Mouse (Mus musculus) ES-Bruce4 (cell line): Measurements from ENCODE around the gene Pbx1. TPM values are rescaled to one million over a fixed set of nuclear protein-coding genes. Genes with fewer than 3 reads are reported as not detected.

Source experiments
- H3K27ac ChIP-seq: 2 replicates; pipeline ENCODE4 v1.5.1; 2012; ENCODE audit warnings: low read length, inconsistent platforms; ENCODE audit not compliant: insufficient read depth
- H3K27me3 ChIP-seq: 2 replicates; pipeline ENCODE4 v1.6.1; 2012; ENCODE audit warnings: mild to moderate bottlenecking, low read length, inconsistent platforms; ENCODE audit not compliant: control insufficient read depth, poor library complexity, insufficient read depth, severe bottlenecking
- H3K36me3 ChIP-seq: 2 replicates; pipeline ENCODE4 v1.6.1; 2012; ENCODE audit warnings: inconsistent platforms, mild to moderate bottlenecking, low read length, moderate library complexity; ENCODE audit not compliant: control insufficient read depth, poor library complexity, insufficient read depth, severe bottlenecking
- H3K4me1 ChIP-seq: one replicate; pipeline ENCODE4 v1.8.1; 2011; ENCODE audit warnings: low read length; ENCODE audit not compliant: control insufficient read depth, insufficient read depth
- H3K4me3 ChIP-seq: 2 replicates; pipeline ENCODE4 v1.5.1; 2011; ENCODE audit warnings: low read depth, mild to moderate bottlenecking, low read length
- H3K9ac ChIP-seq: 2 replicates; pipeline ENCODE4 v1.6.1; 2012; ENCODE audit warnings: low read depth, mild to moderate bottlenecking, inconsistent platforms; ENCODE audit not compliant: poor library complexity, severe bottlenecking
- H3K9me3 ChIP-seq: replicated peaks from 2 replicates; pipeline ENCODE4 v1.6.1; 2012; ENCODE audit warnings: mild to moderate bottlenecking, low read length, inconsistent platforms; ENCODE audit not compliant: control insufficient read depth, poor library complexity, insufficient read depth, severe bottlenecking
- CTCF ChIP-seq: IDR thresholded peaks from one replicate; pipeline ENCODE4 v1.8.1; 2011; ENCODE audit warnings: low read depth, low read length
- EP300 ChIP-seq: IDR thresholded peaks from 2 replicates; pipeline ENCODE4 v1.6.1; 2011; ENCODE audit warnings: low read depth, low read length; ENCODE audit not compliant: insufficient read depth
- POLR2A ChIP-seq: IDR thresholded peaks from one replicate; pipeline ENCODE4 v1.8.1; 2011; ENCODE audit warnings: low read length; ENCODE audit not compliant: insufficient read depth
- polyA plus RNA-seq: library from polyadenylated mRNA; stranded (reverse); fragments of >200 nt; gene quantifications from 2 replicates; pipeline ENCODE4 v1.2.4, GENCODE M21; 2011; ENCODE audit warnings: low read depth; ENCODE audit not compliant: missing spikeins, insufficient read depth, insufficient read length

The Pbx1 gene
- polyA plus RNA-seq, 1 experiment, result 28.0 TPM

GRCm38 (mm10) chr1:168088680-168089079, 343.4 kb downstream of the Pbx1 start:
- H3K9ac ChIP-seq, result no peak overlapping the region
- no peaks in the 10 kb centered on the region for H3K4me1 ChIP-seq

GRCm38 (mm10) chr1:168079394-168079767, 352.7 kb downstream of the Pbx1 start:
- no peak overlapping the region for H3K27ac ChIP-seq
- TF ChIP-seq CTCF (no peak), EP300 (no peak), POLR2A (no peak)

More at GRCm38 (mm10) chr1:168088680-168089079, 343.4 kb downstream of the Pbx1 start:
- no peaks in the 10 kb centered on the region for H3K36me3 ChIP-seq
- no peak overlapping the region for H3K4me3 ChIP-seq
- TF ChIP-seq POLR2A, result no peak
- TF ChIP-seq EP300, result no peak
- no peak for TF ChIP-seq CTCF
- H3K9me3 ChIP-seq, result no peaks in the 10 kb centered on the region
- H3K27me3 ChIP-seq, result no peaks in the 10 kb centered on the region; the same call in 1 of the 2 replicates
- H3K27ac ChIP-seq, result no peak overlapping the region

GRCm38 (mm10) chr1:168078746-168079393, 353.2 kb downstream of the Pbx1 start:
- no peaks in the 10 kb centered on the region for H3K36me3 ChIP-seq
- no peak overlapping the region for H3K27ac ChIP-seq
- H3K4me1 ChIP-seq, result no peaks in the 10 kb centered on the region
- TF ChIP-seq EP300 (no peak), CTCF (no peak), POLR2A (no peak)
- no peaks in the 10 kb centered on the region for H3K27me3 ChIP-seq
- H3K9ac ChIP-seq, result no peak overlapping the region
- H3K4me3 ChIP-seq, result no peak overlapping the region
- no peaks in the 10 kb centered on the region for H3K9me3 ChIP-seq

More at GRCm38 (mm10) chr1:168079394-168079767, 352.7 kb downstream of the Pbx1 start:
- no peaks in the 10 kb centered on the region for H3K4me1 ChIP-seq
- H3K9ac ChIP-seq, result no peak overlapping the region
- no peak overlapping the region for H3K4me3 ChIP-seq
- no peaks in the 10 kb centered on the region for H3K9me3 ChIP-seq
- no peaks in the 10 kb centered on the region for H3K36me3 ChIP-seq
- H3K27me3 ChIP-seq, result no peaks in the 10 kb centered on the region

- Histone ChIP-seq H3K27ac (no peak overlapping the region), H3K9me3 (no peaks in the 10 kb centered on the region), H3K27me3 (no peaks in the 10 kb centered on the region), H3K4me3 (no peak overlapping the region), H3K36me3 (no peaks in the 10 kb centered on the region), H3K9ac (no peak overlapping the region), H3K4me1 (no peaks in the 10 kb centered on the region)
- TF ChIP-seq POLR2A, result no peak
Observed at GRCm38 (mm10) chr1:168071974-168072373, 360.1 kb downstream of the Pbx1 start.

- TF ChIP-seq POLR2A (no peak), EP300 (no peak), CTCF (no peak)
Observed at GRCm38 (mm10) chr1:168070273-168070910, 361.7 kb downstream of the Pbx1 start.

GRCm38 (mm10) chr1:168069740-168070139, 362.3 kb downstream of the Pbx1 start:
- Histone ChIP-seq H3K4me1 (no peaks in the 10 kb centered on the region), H3K9ac (no peak overlapping the region), H3K9me3 (no peaks in the 10 kb centered on the region), H3K27me3 (no peaks in the 10 kb centered on the region), H3K27ac (no peak overlapping the region), H3K4me3 (no peak overlapping the region), H3K36me3 (no peaks in the 10 kb centered on the region)
- TF ChIP-seq POLR2A (no peak), EP300 (no peak), CTCF (no peak)

More at GRCm38 (mm10) chr1:168070273-168070910, 361.7 kb downstream of the Pbx1 start:
- Histone ChIP-seq H3K27ac (no peak overlapping the region), H3K36me3 (no peaks in the 10 kb centered on the region), H3K9me3 (no peaks in the 10 kb centered on the region), H3K4me1 (no peaks in the 10 kb centered on the region), H3K27me3 (no peaks in the 10 kb centered on the region), H3K9ac (no peak overlapping the region), H3K4me3 (no peak overlapping the region)
